Mouse (Mus musculus): ENCODE data around the gene Olfr974. TPM values are rescaled to one million over a fixed set of nuclear protein-coding genes. Genes with fewer than 3 reads are reported as not detected.

Olfr974 gene
- not detected for total RNA-seq (2023)

GRCm38 (mm10) chr9:39937201-39937600, at the start of gene Olfr974:
Olfr974 (plus strand) TSS chr9:39937501.

GRCm38 (mm10) chr9:39907036-39907435, 30.3 kb upstream of the Olfr974 start, which contains the start of gene Olfr229:
Olfr229 (plus strand) TSS chr9:39907336.

GRCm38 (mm10) chr9:39951946-39952345, 14.6 kb downstream of the Olfr974 start, which contains the start of gene Olfr975:
Olfr975 (minus strand) TSS chr9:39952046.

GRCm38 (mm10) chr9:39961033-39961432, 23.7 kb downstream of the Olfr974 start, which contains the start of gene Olfr976:
Olfr976 (minus strand) TSS chr9:39961133.

GRCm38 (mm10) chr9:39991813-39992212, 54.5 kb downstream of the Olfr974 start, which contains the start of gene Olfr978:
Olfr978 (plus strand) TSS chr9:39992113.

Other genes starting within 250 kb of the Olfr974 start
- gene Olfr149, start 230.4 kb upstream of the Olfr974 start, total RNA-seq (2023): not detected
- not detected for gene Olfr965, start 226.1 kb upstream of the Olfr974 start, total RNA-seq (2023)
- not detected for gene Olfr150, start 206.5 kb upstream of the Olfr974 start, total RNA-seq (2023)
- not detected for gene Olfr967, start 191.3 kb upstream of the Olfr974 start, total RNA-seq (2023)
- gene Olfr968, start 154.2 kb upstream of the Olfr974 start, total RNA-seq (2023): not detected
- gene Olfr969, start 146.6 kb upstream of the Olfr974 start, total RNA-seq (2023): not detected
- gene Olfr970, start 128.6 kb upstream of the Olfr974 start, total RNA-seq (2023): not detected
- gene Olfr971, start 100.6 kb upstream of the Olfr974 start, total RNA-seq (2023): not detected
- gene Olfr972, start 71.1 kb upstream of the Olfr974 start, total RNA-seq (2023): not detected
- gene Olfr229, start 30.2 kb upstream of the Olfr974 start, total RNA-seq (2023): not detected
- not detected for gene Olfr975, start 14.5 kb downstream of the Olfr974 start, total RNA-seq (2023)
- not detected for gene Olfr976, start 23.6 kb downstream of the Olfr974 start, total RNA-seq (2023)
- not detected for gene Olfr978, start 54.6 kb downstream of the Olfr974 start, total RNA-seq (2023)
- not detected for gene Olfr979, start 66.0 kb downstream of the Olfr974 start, total RNA-seq (2023)
- gene Olfr980, start 72.1 kb downstream of the Olfr974 start, total RNA-seq (2023): not detected
- not detected for gene Olfr981, start 84.0 kb downstream of the Olfr974 start, total RNA-seq (2023)
- not detected for gene Olfr982, start 136.3 kb downstream of the Olfr974 start, total RNA-seq (2023)
- gene Olfr983, start 156.1 kb downstream of the Olfr974 start, total RNA-seq (2023): not detected
- under 1 TPM; 0.12 TPM for gene Olfr984, start 176.7 kb downstream of the Olfr974 start, total RNA-seq (2023)
- gene Olfr985, start 192.7 kb downstream of the Olfr974 start, total RNA-seq (2023): not detected
- not detected for gene Tmem225, start 210.6 kb downstream of the Olfr974 start, total RNA-seq (2023)
- not detected for gene Olfr986, start 243.4 kb downstream of the Olfr974 start, total RNA-seq (2023)

All from T-cell, adult 66 days (primary cell).